Mouse (Mus musculus) liver, embryonic 16.5 days (tissue): ENCODE measurements around the gene Sgcg. TPM values are rescaled to one million over a fixed set of nuclear protein-coding genes. Genes with fewer than 3 reads are reported as not detected.

Experiments used
- ATAC-seq: fragments of 200-750 bp; cut with Nextera tagmentation; 2 replicates; pipeline ENCODE4 v1.8.0; 2017; ENCODE audit warnings: low read depth, mild to moderate bottlenecking, moderate number of reproducible peaks, moderate library complexity
- H3K27ac ChIP-seq: fragments of 300-500 bp; sonication (generic); 2 replicates; pipeline ENCODE4 v1.5.1; 2014; ENCODE audit warnings: mild to moderate bottlenecking, low read length
- H3K27me3 ChIP-seq: fragments of 300-500 bp; sonication (generic); 2 replicates; pipeline ENCODE4 v1.6.1; 2014; ENCODE audit warnings: low read depth, low read length, mixed read lengths; ENCODE audit not compliant: control insufficient read depth, insufficient read depth
- H3K36me3 ChIP-seq: fragments of 300-500 bp; sonication (generic); 2 replicates; pipeline ENCODE4 v1.6.1; 2014; ENCODE audit warnings: mild to moderate bottlenecking; ENCODE audit not compliant: control insufficient read depth, insufficient read depth
- H3K4me1 ChIP-seq: fragments of 300-500 bp; sonication (generic); 2 replicates; pipeline ENCODE4 v1.6.1; 2014; ENCODE audit warnings: low read depth, low read length, mixed read lengths; ENCODE audit not compliant: control insufficient read depth
- H3K4me2 ChIP-seq: fragments of 300-500 bp; sonication (generic); 2 replicates; pipeline ENCODE4 v1.6.1; 2014; ENCODE audit warnings: low read depth, low read length, mixed read lengths
- H3K4me3 ChIP-seq: fragments of 300-500 bp; sonication (generic); 2 replicates; pipeline ENCODE4 v1.5.1; 2014; ENCODE audit warnings: low read depth, mild to moderate bottlenecking, low read length
- H3K9ac ChIP-seq: fragments of 300-500 bp; sonication (generic); 2 replicates; pipeline ENCODE4 v1.6.1; 2014; ENCODE audit warnings: low read depth, low read length
- H3K9me3 ChIP-seq: fragments of 300-500 bp; sonication (generic); replicated peaks from 2 replicates; pipeline ENCODE4 v1.6.1; 2016; ENCODE audit warnings: low read length; ENCODE audit not compliant: control insufficient read depth
- WGBS: fragments of 180-500 bp; shearing (Covaris S2); extraction: QIAGEN DNeasy Blood & Tissue Kit; methylation state at CpG from one replicate; pipeline ENCODE4 v1.1.7; 2014; ENCODE audit not compliant: insufficient replicate concordance; 5-methylcytosine and 5-hydroxymethylcytosine counted together
- polyA plus RNA-seq: library from polyadenylated mRNA; unstranded; fragments of >200 nt; fragmentation: Nextera tagmentation; extraction: Ambion mirVana; gene quantifications from 2 replicates; pipeline ENCODE4 v1.2.1, GENCODE M21; 2015

Gene Sgcg
- polyA plus RNA-seq, 1 experiment from 2014 or later, result 0.57 TPM

DNA sequence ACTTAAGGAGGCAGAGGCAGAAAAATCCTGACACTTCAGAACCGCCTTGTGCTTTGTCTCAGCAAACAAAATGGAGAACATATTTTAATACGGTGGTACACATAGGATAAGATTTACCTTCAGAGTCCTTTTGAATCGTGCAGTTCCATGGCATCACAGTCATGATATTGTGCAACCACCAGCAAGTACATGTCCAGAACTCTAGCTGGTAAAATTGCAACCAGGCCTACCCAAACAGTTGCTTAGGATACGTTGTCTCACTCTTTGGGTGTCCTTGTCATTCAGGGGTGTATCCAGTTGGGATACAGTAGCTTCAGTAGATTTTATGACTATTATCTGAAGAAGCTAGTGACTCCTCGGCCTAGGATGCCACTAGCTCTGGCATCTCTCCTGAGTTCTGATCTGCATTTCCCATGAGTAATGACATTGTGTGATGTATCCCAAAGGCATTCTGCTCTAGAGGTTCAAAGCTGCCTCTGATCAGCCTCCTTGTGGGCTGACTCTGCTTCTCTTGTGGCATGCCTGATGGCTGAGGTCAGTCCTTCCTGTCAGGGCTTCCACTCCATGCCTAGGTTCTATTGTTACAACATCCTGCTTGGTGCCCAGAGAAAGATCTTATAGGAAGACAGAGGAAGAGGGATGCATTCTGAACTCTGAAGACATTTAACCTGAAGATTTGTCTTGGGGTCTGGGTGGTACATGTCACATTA lies 86.9 kb downstream of the Sgcg start:
- no peak for ATAC-seq
- Histone ChIP-seq H3K4me1 (peaks cover 15% of the 10 kb centered on the region), H3K36me3 (no peaks in the 10 kb centered on the region), H3K9ac (no peak overlapping the region), H3K27me3 (0 out of 2 replicates have a peak, but pooled peaks cover 3% of the 10 kb centered on the region), H3K9me3 (no peaks in the 10 kb centered on the region), H3K27ac (no peak overlapping the region), H3K4me3 (no peak overlapping the region), H3K4me2 (no peak overlapping the region)
- WGBS, result 64% methylated on average over 5 of the region's 5 CpGs

Other genes starting within 250 kb of the Sgcg start
- 4.7 and 5.1 TPM in 2 replicates for gene Tnfrsf19, start 212.0 kb downstream of the Sgcg start, polyA plus RNA-seq
- 0.96 and 1.3 TPM in 2 replicates for gene Sacs, start 120.0 kb downstream of the Sgcg start, polyA plus RNA-seq
- 2.1 TPM in 2 replicates for gene Arl11, start 51.3 kb upstream of the Sgcg start, polyA plus RNA-seq
- 5.0 and 5.5 TPM in 2 replicates for gene Ebpl, start 101.9 kb upstream of the Sgcg start, polyA plus RNA-seq
- 19.4 and 20.6 TPM in 2 replicates for gene Kpna3, start 181.4 kb upstream of the Sgcg start, polyA plus RNA-seq